Mouse (Mus musculus) gastrocnemius, postnatal 25 days (tissue): ENCODE measurements around the gene Nbea. TPM values are rescaled to one million over a fixed set of nuclear protein-coding genes. Genes with fewer than 3 reads are reported as not detected.
A peak's percentile ranks its signal among the peaks of the same experiment; 100 is the strongest.
"Not testable (repeated sequence)": the region's sequence is repeated elsewhere in the genome, so short reads cannot be mapped to it uniquely, and the experiment has no call there.

Experiments used
- DNase-seq: peaks from one replicate; pipeline ENCODE4 v3.0.0; 2022
- total RNA-seq, 2 experiments: library from RNA; stranded (reverse); gene quantifications; 1 replicate in 1 of 2; 2 replicates in 1 of 2; pipeline ENCODE4 v1.2.3; 2021

The Nbea gene
- total RNA-seq, 2 experiments from 2014 or later = 3.8 to 4.9 TPM

DNA sequence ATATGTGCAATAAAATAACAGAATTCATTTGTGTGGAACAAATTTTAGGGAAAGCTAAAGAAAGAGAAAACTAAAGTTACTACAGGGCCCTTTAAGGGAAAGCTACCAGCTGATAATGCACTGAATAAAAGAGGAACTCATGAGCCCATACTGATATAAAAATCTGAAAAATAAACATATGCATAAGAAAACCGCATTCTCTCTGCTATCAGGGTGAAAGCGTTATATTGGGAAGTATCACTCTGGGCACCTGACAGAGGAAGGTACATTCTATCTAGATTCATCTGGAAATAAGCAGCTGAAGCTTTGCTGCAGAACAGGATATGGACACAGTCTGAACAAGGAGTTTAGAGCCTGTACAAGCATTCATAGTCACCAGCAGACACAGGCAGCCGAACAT, 148.9 kb downstream of the Nbea start:
- no peak for DNase-seq

DNA sequence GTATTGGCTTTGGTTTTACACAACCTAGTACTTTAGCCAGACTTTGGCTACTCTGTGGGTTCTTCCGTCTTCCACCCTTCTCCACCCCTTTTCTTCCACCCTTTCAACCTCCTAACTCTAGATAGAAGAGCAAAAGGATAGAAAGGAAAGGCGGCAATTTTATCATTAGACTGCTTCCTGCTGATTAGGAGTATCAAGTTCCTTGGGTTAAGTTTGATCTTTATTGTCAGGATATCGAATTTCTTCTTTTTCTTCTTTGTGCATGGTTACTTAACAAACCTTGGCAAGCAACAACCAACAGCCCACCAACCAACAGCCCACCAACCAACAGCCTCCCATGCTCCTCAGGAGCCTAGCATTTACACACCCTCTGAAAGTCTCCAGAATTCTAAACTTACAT, 165.0 kb downstream of the Nbea start:
- DNase-seq = no peak

DNA sequence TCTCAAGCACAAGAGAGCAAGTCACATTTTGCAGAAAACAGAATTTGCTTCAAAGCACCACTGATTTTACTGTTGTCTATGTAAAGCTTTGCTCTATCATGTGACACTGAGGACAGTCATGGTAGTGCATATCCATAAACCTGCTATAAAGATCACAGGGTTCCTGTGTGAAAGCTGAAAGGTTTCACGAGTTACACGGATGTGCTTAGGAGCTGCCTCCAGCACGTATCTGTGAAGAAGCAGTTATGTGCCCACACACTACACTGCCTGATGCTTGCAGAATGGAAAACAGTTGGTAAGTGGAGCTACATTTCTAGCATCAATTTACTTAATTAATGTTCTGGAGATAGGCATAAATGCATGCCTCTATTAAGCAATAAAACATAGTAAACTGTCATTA, 172.4 kb downstream of the Nbea start:
- no peak for DNase-seq

DNA sequence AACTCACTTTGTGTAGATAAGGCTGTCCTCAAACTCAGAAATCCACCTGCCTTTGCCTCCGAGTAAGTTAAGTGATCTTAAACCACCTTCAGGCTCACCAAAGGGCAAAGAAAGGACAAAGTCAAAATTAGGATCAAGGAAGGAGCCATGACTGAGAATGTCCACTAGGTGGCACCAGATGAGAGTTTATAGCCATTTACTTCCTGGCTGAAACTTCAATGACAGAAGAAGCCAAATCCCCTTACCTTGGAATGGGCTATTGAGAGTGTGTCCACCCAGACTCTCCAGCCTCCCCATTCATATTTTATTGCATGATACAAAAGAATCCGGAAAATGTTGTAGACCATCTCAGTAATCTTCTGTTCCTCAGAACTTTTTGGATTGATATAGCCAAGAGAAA, 175.5 kb downstream of the Nbea start:
- DNase-seq = no peak

DNA sequence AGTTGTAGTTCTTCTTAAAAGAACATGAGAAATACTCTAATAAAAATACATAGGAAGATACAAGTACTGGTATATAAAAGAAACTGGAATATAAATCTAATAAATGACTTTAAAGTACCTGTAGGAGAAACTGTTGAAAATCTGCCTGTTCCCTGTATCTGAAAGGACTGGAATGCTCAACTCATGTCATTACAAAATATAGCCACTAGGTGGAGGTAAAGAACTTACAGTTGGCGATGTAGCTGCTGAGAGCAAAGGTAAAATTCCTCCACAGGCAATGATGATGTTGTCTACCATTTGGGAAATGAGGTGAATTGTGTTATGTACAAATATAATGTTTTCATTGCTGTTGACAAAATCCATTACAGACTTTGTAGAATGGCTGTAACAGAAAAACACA, 183.2 kb downstream of the Nbea start:
- DNase-seq = no peak

DNA sequence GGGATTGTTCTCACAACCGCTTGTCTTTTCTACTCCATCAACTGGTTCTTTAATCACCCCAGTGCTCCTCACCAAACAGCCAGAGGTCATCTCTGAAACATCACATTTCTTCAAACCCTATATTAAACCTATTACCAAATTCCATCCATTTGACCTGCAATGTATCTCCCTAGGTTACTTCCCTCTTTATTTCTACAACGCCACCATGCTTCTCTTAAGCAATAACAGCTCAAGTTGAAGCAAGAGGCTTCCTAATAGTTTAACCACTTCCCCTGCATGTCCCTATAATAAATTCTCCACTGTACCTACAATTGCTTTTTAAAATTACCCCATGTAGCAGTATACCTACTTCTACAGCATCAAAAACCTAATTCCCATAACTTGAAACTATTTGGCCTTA, 205.1 kb downstream of the Nbea start:
- DNase-seq = no peak

DNA sequence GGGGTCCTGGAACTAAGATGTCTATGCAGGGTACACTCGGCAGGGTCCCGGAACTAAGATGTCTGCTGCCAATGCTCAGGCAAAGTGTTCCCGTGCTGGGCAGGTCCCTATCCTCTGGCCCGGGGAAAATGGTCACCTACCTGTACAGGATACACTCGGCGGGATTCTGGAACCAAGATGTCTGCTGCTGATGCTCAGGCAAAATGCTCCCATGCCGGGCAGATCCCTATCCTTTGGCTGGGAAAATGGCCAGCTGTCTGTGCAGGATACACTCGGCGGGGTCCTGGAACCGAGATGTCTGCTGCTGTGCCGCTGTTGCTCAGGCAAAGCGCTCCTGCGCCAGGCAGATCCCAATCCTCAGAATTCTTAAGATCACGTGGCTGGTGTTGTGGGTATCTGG, 206.5 kb downstream of the Nbea start:
- not testable (repeated sequence) for DNase-seq

DNA sequence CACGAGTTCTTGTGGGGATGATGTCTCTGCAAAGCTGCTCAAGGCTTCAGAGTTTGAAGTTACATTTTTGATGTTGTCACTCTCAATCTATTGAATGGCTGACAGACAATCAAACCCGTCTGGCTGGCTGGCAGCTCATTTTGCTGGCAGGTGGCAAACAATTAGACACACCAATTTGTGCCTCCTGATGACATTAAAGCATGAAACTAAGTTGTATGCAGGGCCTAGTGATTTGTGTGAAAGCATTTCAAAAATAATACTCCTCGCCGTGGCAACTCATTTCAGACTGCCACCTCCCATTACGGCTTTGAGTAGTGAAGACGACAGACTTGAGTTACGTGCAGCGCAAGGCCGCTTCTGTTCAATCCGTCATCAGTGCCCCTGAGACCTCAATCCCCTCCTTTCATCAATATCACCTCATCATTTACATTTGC, 217.8 kb downstream of the Nbea start:
- no peak for DNase-seq

DNA sequence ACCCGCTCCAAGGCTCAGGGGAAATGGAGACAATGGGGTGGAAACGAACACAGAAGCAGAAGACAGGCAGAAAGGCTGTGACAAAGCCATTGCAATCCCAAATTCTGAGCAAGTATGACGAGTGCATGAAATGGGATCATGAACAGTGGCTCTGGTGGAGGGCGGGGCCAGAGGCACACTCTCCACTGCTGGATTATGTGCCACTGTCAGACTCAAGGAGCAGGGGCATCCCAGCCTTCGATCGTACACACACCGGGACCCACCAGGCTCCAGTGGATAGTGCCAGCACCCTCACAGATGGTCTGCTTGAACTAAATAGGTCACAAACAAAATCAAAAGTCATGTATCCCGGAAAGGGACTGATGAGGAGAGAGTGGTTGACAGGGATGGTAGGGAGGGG, 220.5 kb downstream of the Nbea start:
- DNase-seq = no peak

DNA sequence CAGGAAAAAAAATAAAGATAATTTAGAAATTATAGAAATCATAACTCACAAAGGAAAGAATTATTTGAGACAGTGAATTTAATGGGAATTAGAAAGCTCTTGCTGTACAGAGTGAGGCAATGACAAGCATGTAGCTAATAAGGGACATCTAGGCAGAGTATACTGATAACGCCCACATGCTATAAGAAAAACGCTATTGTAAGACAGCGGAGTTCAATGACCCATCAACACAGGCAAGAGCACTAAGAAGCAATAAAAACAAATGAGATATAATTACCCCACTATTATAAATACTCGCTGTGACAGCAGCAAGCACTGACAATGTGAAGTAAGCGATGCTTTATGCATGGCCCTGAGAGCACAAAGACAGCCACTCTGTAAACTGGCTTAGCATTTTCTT, 233.5 kb downstream of the Nbea start:
- no peak for DNase-seq

DNA sequence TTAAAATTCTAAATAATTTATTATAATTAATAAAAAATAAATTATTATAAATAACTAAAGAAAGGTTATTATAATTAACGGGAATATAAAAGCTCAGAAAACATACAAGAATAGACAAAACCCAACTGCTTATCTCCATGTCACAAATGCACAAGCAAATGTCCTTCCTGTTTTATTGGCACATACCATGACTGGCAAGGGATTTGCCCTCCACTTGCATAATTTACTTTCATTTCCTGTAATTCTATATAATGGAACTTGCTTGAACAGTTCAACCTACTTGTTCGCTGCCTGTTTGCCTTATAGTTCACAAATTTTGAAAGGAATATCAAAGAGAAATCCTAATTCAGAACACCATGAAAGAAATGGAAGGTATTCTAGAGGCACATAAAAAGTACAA, 234.4 kb downstream of the Nbea start:
- DNase-seq = no peak

DNA sequence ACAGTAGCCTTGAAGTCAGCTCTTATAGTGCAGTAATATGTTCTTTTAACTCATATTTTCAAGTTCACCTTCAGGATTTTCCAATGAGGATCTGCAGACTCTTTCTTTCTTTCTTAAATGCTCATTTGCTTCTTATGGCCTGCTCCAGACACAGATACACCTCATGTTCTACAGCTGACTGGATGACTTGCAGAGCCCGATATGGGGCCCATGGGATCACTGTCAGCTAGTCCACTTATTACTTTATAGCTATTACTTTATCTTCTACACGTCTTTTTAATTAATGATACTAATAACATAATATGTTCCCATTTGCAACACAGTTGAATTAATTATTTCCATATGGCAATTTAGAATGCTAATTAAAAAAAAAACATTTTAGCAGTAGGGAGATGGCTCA, 256.2 kb downstream of the Nbea start:
- DNase-seq = no peak

DNA sequence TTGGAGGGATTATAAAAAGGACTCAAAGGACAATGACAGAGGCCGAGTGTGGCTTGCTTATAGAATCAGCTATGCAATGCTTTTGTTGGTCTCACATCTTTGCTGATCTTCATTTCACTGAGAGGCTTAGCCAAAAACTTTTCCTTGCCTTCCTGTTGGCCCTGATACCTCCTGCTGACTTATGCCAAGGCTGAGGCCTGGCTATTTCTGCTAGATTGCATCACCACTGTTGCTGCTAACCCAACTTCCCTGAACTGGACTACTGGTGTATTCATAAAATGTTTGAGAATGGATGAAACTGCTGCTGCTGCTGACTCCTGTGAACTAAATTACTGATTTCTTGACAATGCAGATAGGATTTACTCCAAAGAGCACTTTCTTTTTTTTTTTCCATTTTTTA, 274.2 kb downstream of the Nbea start:
- peak; percentile 5 for DNase-seq

DNA sequence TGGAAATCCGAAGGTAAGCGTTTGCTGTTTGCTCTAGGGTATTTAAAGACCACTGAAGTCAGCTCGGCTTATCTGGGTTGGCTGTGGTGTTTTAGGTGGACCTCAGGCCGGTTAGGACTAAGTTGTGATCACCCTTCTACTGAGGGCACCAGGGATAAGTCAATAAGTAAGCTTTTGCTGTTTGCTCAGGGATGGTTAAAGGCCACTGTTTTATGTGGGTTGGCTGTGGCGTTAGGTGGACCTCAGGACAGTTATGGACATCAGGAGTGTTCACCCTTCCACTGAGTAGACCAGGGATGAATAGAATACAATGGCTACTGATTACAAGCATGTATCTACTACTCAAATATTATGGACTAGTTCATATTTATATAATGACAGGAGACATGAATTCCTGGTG, 292.9 kb downstream of the Nbea start:
- DNase-seq = no peak

DNA sequence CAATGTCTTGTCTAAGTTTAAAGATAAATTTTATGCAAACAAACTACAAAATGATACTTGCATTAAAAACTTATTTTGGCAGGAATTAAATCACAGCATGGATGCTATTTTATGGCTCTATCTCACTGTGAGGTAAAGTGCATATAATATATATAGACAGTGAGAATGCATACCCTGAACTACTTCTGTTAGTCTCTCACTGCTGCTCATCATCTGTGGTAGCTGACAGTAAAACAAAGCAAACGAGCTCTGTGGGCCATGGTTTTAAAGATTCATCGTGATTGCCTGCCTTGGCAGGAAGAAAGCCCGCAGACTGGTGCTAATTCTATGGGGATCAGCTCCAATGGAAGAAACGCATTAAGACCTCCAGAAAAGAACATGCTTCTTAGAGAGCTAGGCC, 294.3 kb downstream of the Nbea start:
- DNase-seq = no peak

DNA sequence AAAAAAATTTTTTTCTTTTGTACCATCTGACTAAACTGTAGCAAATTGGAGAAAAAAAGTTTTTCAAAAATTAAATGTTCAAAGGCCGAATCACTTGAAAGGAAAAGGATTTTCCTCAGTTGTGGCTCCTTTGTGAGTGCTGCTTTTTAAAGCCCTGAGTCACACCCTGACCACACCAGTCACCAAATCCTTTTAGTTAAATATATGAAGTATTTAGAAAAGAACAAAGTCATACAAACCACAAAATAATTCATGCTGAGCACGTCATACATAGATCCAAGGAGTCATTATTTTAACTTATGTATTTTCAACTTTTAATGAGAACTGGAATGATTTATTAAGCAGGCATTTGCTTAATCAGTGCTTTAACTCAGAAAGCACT, 295.7 kb downstream of the Nbea start:
- no peak for DNase-seq

DNA sequence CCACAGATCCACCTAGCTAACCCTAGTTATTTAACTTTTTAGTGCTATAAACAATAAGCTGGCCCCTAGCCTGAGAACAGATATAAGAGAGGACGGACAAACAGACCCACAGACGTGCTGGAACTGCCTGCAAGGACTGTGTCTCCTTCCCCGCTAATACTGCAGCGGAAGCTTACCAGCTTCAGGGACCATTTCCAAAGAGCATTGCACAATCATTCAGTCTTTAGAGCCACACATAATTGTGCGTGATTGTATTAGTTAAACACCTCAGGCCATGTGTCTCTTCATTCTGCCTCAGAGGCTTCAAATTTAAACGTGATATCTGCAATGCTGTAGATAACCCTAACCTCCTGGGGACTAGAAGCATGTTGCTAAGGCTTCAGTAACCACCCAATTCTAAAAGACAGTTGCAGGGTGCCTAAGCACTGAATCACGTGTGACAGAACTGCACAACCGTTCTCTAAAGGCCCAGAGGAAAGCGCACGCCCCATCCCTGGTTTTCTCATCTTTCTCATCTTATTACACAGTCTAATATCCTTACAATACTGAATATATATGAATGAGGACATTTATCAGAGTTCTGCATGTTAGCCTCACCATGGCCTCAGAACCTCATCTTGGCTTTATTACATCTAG, 296.2 kb downstream of the Nbea start:
- no peak for DNase-seq

DNA sequence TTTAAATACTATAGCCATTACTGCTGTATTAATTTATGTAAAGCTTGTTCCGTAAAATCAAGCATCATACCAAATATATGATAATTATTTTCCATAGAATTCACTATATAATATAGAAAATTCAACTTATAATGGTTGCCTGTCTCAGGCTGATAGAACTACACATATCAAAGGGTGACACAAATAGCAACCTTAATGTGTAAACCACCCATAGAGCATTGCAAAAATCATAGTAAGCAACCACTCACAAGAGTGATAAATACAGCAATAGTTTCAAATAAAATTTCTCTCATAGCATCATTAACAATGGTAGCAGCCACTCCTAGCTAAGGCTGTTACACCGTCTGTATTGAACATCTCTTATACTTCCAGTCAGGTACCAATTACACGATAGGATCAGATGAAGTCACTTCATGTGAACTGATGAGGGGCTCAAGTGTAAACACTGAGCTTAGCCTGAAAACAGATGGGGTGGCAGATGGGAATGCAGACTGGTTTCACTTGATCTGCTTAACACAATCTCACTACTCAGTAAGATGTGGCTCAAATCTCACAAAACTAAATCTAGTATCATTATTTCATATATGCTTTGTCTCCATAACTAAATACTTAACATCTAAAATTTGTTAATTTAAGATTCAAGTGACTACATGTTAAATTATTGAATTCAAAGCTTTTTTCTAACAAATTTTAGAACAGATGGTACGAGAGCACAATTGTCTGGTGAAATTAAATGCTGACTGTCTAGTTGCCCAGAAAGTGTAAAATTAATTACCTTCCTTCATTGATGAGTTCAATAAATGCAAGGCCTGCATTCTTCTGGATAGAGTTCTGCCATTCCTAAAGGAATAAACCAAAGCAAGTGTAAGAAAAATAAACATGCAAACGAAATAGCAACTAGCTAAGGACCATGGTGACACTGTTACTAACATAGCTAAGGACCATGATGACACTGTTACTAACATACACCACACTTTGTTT, 310.3 kb downstream of the Nbea start:
- DNase-seq = no peak

DNA sequence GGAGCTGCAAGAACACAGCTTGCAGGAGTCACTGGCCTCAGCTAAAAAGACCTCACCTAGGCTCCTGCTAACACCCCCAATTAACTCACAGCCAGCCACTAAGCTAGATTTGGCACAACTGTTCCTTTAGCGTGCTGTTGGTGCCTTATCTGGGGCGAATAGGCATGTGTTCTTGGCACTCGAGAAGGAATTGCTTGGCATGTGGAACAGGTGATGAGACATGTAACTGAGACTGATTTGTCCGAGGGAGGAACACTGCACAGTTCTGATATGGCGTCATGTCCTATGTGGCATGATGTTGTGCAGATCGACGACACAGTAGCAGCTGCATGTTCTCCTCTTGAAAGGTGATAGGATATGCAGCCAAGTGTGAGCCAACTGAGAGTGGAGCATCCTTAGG, 331.0 kb downstream of the Nbea start:
- no peak for DNase-seq

DNA sequence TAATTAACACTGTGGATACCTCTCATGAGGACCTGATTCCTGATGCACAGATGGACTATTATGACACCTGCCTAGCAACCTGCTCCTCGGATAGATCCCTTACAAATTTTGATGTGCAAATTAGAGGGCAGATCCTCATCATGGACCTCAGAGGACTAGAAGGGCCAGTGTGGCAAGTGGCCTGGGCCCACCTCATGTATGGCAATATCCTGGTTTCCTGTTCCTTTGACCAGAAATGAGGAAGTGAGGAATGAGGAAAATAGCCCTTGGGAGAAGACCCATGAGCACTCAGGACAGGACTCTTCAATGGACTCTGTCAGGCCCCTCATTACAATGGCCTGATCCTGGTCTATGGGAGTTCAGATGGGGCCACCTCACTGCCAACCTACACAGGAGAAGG, 336.4 kb downstream of the Nbea start:
- DNase-seq = no peak

DNA sequence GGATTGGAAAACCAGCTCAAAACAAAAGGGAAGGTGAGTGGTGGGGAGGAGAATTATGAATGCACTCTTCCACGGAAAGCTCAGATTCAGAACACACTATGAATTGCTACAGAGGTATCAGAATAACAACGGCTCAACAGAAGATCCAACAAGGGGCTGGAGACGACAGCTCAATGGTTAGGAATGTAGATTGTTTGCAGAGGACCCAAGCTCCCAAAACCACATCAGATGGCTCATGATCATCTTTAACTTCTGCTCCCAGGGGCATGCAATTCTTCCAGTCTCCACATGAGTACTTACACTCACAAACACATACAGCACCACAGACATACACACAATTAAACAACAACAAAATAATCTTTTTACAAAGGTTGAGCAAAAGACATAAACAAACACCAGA, 346.3 kb downstream of the Nbea start:
- DNase-seq = no peak

DNA sequence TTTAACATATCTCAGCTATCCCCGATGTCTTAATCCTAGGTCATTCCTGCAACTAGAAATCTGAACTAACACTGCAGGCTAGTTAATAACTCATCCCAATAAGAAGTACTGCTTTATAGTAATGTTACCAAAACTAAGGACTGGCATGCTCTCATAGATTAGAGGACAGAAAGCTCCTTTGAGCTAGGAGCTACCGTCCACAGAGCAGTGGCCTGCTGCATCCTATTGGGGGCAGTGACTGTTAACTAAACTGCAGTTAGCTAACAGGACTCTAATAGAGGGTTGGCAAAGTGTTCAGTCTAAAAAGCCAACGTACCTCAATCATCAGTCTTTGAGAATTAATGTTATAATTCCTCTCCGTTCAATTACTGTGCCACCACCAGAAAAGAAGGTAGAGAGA, 348.3 kb downstream of the Nbea start:
- DNase-seq = no peak

DNA sequence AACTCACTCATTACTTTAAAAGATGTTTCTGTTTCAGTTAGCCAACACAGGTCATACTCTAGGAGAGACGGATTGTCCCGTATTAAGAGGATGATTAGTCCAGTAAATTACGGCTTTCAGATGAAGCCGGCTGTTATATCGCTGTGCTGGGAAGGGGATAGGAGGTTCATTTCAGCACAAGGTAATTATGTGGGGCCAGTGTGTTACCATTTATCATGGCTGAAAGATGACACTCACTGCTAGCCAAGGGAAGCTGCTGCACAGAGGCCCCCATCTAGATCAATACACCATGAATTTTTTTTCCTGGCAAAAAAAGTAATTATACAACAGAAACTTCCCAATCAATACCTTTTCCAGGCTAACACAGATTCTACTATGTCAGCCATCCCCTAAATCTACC, 353.3 kb downstream of the Nbea start:
- DNase-seq = no peak
